Mouse (Mus musculus): ENCODE measurements around the gene Tjp3.
A peak's percentile ranks its signal among the peaks of the same experiment; 100 is the strongest.

Tjp3 gene

GRCm38 (mm10) chr10:81319741-81320549, 28.6 kb upstream of the Tjp3 start:
- DNase-seq (ENCODE audit: low read depth, low spot score) = peak; percentile 87

- DNase-seq (ENCODE audit: low read depth, low spot score) = no peak
Measured at GRCm38 (mm10) chr10:81319330-81319699, 27.9 kb upstream of the Tjp3 start.

- DNase-seq (ENCODE audit: low read depth, low spot score) = no peak
Measured at GRCm38 (mm10) chr10:81318589-81319329, 27.4 kb upstream of the Tjp3 start.

- no peak for DNase-seq (ENCODE audit: low read depth, low spot score)
Measured at GRCm38 (mm10) chr10:81317273-81317672, 25.9 kb upstream of the Tjp3 start.

- no peak for DNase-seq (ENCODE audit: low read depth, low spot score)
Measured at GRCm38 (mm10) chr10:81316338-81317060, 25.1 kb upstream of the Tjp3 start.

GRCm38 (mm10) chr10:81315587-81315986, 24.2 kb upstream of the Tjp3 start:
- no peak for DNase-seq (ENCODE audit: low read depth, low spot score)

- no peak for DNase-seq (ENCODE audit: low read depth, low spot score)
Measured at GRCm38 (mm10) chr10:81314201-81314600, 22.8 kb upstream of the Tjp3 start.

GRCm38 (mm10) chr10:81313581-81313980, 22.2 kb upstream of the Tjp3 start:
- no peak for DNase-seq (ENCODE audit: low read depth, low spot score)

GRCm38 (mm10) chr10:81309571-81309970, 18.2 kb upstream of the Tjp3 start:
- DNase-seq (ENCODE audit: low read depth, low spot score) = no peak

GRCm38 (mm10) chr10:81306837-81307682, 15.7 kb upstream of the Tjp3 start:
- no peak for DNase-seq (ENCODE audit: low read depth, low spot score)

- DNase-seq (ENCODE audit: low read depth, low spot score) = no peak
Measured at GRCm38 (mm10) chr10:81306173-81306668, 14.8 kb upstream of the Tjp3 start.

GRCm38 (mm10) chr10:81305663-81306062, 14.3 kb upstream of the Tjp3 start:
- no peak for DNase-seq (ENCODE audit: low read depth, low spot score)

GRCm38 (mm10) chr10:81304597-81305238, 13.3 kb upstream of the Tjp3 start:
- peak; percentile 39 for DNase-seq (ENCODE audit: low read depth, low spot score)

GRCm38 (mm10) chr10:81303761-81304160, 12.4 kb upstream of the Tjp3 start:
- DNase-seq (ENCODE audit: low read depth, low spot score) = no peak

- no peak for DNase-seq (ENCODE audit: low read depth, low spot score)
Measured at GRCm38 (mm10) chr10:81303258-81303657, 11.9 kb upstream of the Tjp3 start.

- DNase-seq (ENCODE audit: low read depth, low spot score) = no peak
Measured at GRCm38 (mm10) chr10:81302781-81303218, 11.4 kb upstream of the Tjp3 start.

- no peak for DNase-seq (ENCODE audit: low read depth, low spot score)
Measured at GRCm38 (mm10) chr10:81302288-81302687, 10.9 kb upstream of the Tjp3 start.

- no peak for DNase-seq (ENCODE audit: low read depth, low spot score)
Measured at GRCm38 (mm10) chr10:81301321-81301720, 9.9 kb upstream of the Tjp3 start.

- DNase-seq (ENCODE audit: low read depth, low spot score) = no peak
Measured at GRCm38 (mm10) chr10:81300352-81300907, 9.0 kb upstream of the Tjp3 start.
